Mouse (Mus musculus) limb, embryonic 15.5 days (tissue): ENCODE data around the gene Serpina3i. TPM values are rescaled to one million over a fixed set of nuclear protein-coding genes. Genes with fewer than 3 reads are reported as not detected.

ENCODE experiments used
- ATAC-seq: fragments of 200-750 bp; cut with Nextera tagmentation; 2 replicates; pipeline ENCODE4 v1.8.0; 2017; ENCODE audit warnings: low read depth, moderate TSS enrichment; ENCODE audit not compliant: insufficient number of reproducible peaks, low FRiP score, low TSS enrichment
- H3K27ac ChIP-seq: fragments of 300-500 bp; sonication (generic); 2 replicates; pipeline ENCODE4 v1.5.1; 2015; ENCODE audit warnings: moderate library complexity, mild to moderate bottlenecking, inconsistent platforms
- H3K27me3 ChIP-seq: fragments of 300-500 bp; sonication (generic); 2 replicates; pipeline ENCODE4 v1.6.1; 2015; ENCODE audit warnings: inconsistent platforms
- H3K36me3 ChIP-seq: fragments of 300-500 bp; sonication (generic); 2 replicates; pipeline ENCODE4 v1.6.1; 2015; ENCODE audit warnings: inconsistent platforms
- H3K4me1 ChIP-seq: fragments of 300-500 bp; sonication (generic); 2 replicates; pipeline ENCODE4 v1.6.1; 2015; ENCODE audit warnings: inconsistent platforms
- H3K4me2 ChIP-seq: fragments of 300-500 bp; sonication (generic); 2 replicates; pipeline ENCODE4 v1.6.1; 2015; ENCODE audit warnings: mild to moderate bottlenecking, inconsistent platforms
- H3K4me3 ChIP-seq: fragments of 300-500 bp; sonication (generic); 2 replicates; pipeline ENCODE4 v1.5.1; 2015; ENCODE audit warnings: mild to moderate bottlenecking, inconsistent platforms
- H3K9ac ChIP-seq: fragments of 300-500 bp; sonication (generic); 2 replicates; pipeline ENCODE4 v1.6.1; 2015; ENCODE audit warnings: inconsistent platforms
- H3K9me3 ChIP-seq: fragments of 300-500 bp; sonication (generic); 2 replicates; pipeline ENCODE4 v1.6.1; 2016; ENCODE audit warnings: inconsistent platforms
- WGBS: fragments of 180-500 bp; shearing (Covaris S2); methylation state at CpG from one replicate; pipeline ENCODE4 v1.1.7; 2015; 5-methylcytosine and 5-hydroxymethylcytosine counted together
- polyA plus RNA-seq: library from polyadenylated mRNA; unstranded; fragments of >200 nt; fragmentation: Nextera tagmentation; extraction: Ambion mirVana; gene quantifications from 2 replicates; pipeline ENCODE4 v1.2.1, GENCODE M21; 2015

Gene Serpina3i
- polyA plus RNA-seq, 1 experiment from 2014 or later: 1.1 TPM

GRCm38 (mm10) chr12:104245595-104245994, 17.3 kb upstream of the Serpina3i start:
- Histone ChIP-seq H3K27me3 (no peaks in the 10 kb centered on the region), H3K4me1 (0 out of 2 replicates have a peak, but pooled peaks cover 6% of the 10 kb centered on the region), H3K9ac (no peak overlapping the region), H3K9me3 (no peaks in the 10 kb centered on the region), H3K4me2 (no peak overlapping the region), H3K27ac (no peak overlapping the region), H3K36me3 (no peaks in the 10 kb centered on the region), H3K4me3 (no peak overlapping the region)
- ATAC-seq: no peak
- WGBS: 66% methylated on average over 3 of the region's 3 CpGs

DNA sequence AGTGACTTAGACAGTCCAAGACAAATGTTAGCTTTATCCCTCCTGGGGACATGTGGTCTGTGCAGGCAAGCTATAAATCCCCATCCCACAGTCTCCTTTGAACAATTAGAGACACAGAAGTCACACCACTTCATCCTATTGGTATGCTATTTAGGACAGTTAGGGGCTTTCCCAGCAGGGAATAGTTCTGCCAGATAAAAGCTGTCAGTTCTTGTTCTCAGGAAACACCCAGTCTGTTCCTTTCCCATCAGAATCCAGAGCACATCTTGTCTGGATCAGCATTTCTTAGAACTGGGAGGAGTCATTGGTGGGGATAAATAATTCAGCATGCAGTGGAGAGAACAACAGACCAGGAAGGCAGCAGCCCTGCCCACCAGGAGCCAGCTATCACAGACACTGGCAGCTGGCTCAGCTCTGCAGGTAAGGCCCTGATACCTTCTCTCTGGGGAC, 15.3 kb upstream of the Serpina3i start:
- ATAC-seq: peak; percentile 46; the same call in 1 of the 2 replicates
- H3K4me2 ChIP-seq: no peak overlapping the region
- H3K27ac ChIP-seq: peak overlapping the region; percentile 43; the same call in 1 of the 2 replicates
- H3K4me1 ChIP-seq: 0 out of 2 replicates have a peak, but pooled peaks cover 6% of the 10 kb centered on the region
- no peaks in the 10 kb centered on the region for H3K36me3 ChIP-seq
- no peak overlapping the region for H3K4me3 ChIP-seq
- no peak overlapping the region for H3K9ac ChIP-seq
- H3K27me3 ChIP-seq: no peaks in the 10 kb centered on the region
- H3K9me3 ChIP-seq: no peaks in the 10 kb centered on the region

- H3K4me2 ChIP-seq: no peak overlapping the region
- 53% methylated on average over 3 of the region's 3 CpGs for WGBS
- H3K27ac ChIP-seq: 0 out of 2 replicates have a peak overlapping the region, but pooled peaks have one; percentile 43
- no peaks in the 10 kb centered on the region for H3K27me3 ChIP-seq
- no peak overlapping the region for H3K9ac ChIP-seq
- H3K36me3 ChIP-seq: no peaks in the 10 kb centered on the region
- 0 out of 2 replicates have a peak, but pooled peaks cover 6% of the 10 kb centered on the region for H3K4me1 ChIP-seq
- ATAC-seq: no peak
- no peak overlapping the region for H3K4me3 ChIP-seq
- no peaks in the 10 kb centered on the region for H3K9me3 ChIP-seq
These were observed 14.7 kb upstream of the Serpina3i start for GRCm38 (mm10) chr12:104248231-104248630.

GRCm38 (mm10) chr12:104261041-104261440, 1.9 kb upstream of the Serpina3i start:
- WGBS: 39% methylated on average over 3 of the region's 3 CpGs
- H3K27ac ChIP-seq: no peak overlapping the region
- no peak overlapping the region for H3K4me3 ChIP-seq
- H3K9me3 ChIP-seq: no peaks in the 10 kb centered on the region
- no peak overlapping the region for H3K9ac ChIP-seq
- H3K36me3 ChIP-seq: no peaks in the 10 kb centered on the region
- no peak for ATAC-seq
- no peaks in the 10 kb centered on the region for H3K27me3 ChIP-seq
- H3K4me1 ChIP-seq: peaks cover 7% of the 10 kb centered on the region; the same call in 1 of the 2 replicates
- no peak overlapping the region for H3K4me2 ChIP-seq

DNA sequence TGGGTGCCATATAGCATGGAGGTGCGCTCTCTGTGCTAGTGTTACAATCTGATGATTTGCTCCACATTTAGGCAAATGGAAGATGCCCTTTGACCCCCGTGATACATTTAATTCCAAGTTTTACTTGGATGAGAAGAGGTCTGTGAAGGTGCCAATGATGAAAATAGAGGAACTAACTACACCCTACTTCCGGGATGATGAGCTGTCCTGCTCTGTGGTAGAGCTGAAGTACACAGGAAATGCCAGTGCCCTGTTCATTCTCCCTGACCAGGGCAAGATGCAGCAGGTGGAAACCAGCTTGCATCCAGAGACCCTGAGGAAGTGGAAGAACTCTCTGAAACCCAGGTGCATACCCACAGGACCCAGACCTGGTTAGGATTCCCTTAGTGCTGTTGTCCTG, 3.5 kb downstream of the Serpina3i start:
- ATAC-seq: no peak
- WGBS: 80% methylated on average over 3 of the region's 3 CpGs
- H3K27ac ChIP-seq: no peak overlapping the region

DNA sequence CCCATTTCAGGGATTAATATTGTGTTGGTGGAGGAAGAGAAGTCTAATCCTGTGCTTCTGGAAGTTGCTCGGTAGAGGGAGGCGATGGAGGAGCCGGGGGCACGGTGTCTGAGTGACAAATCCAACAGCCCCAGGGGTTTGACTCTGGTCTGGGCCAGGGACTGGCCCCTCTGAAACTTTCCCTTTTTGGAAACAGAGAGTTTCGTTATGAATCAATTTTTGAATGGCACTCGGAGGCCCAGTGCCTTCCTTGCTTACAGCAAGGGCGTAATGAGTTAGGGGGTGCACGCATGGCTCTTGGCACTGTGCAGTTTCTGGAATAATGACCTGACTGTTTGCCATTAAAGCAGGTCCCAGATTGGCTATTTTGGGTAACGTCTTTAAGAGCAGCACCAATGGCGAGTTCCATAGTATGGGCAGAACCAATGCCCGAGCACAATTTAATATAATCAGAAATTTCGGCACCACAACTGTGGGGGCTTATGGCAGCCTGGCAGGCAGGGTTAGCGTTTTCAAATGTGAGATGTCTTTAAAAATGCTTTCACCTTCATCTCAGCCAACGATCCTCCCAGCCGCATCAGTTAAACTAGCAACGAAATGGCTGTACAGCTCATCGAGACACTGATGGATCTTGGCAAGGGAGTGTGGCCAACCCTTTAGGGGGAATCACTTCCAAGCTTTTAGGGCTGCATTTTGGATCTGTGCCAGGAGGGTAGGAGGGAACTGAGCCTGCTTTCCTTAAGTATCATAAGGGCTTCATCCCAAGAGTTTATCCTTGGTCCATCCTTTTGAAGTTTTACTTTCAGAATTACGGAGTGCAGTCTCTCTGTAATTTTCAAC, 15.5 kb downstream of the Serpina3i start:
- H3K36me3 ChIP-seq: no peaks in the 10 kb centered on the region
- H3K27ac ChIP-seq: no peak overlapping the region
- H3K4me3 ChIP-seq: no peak overlapping the region
- WGBS: 56% methylated on average over 18 of the region's 18 CpGs
- no peak overlapping the region for H3K4me2 ChIP-seq
- peaks cover 6% of the 10 kb centered on the region; the same call in 1 of the 2 replicates for H3K4me1 ChIP-seq
- H3K9me3 ChIP-seq: no peaks in the 10 kb centered on the region
- H3K9ac ChIP-seq: no peak overlapping the region
- no peaks in the 10 kb centered on the region for H3K27me3 ChIP-seq
- no peak for ATAC-seq

More for the DNA sequence above, 3.5 kb downstream of the Serpina3i start:
- Histone ChIP-seq H3K4me3 (no peak overlapping the region), H3K4me2 (no peak overlapping the region), H3K9me3 (no peaks in the 10 kb centered on the region), H3K27me3 (no peaks in the 10 kb centered on the region), H3K36me3 (no peaks in the 10 kb centered on the region), H3K4me1 (peaks cover 7% of the 10 kb centered on the region; the same call in 1 of the 2 replicates), H3K9ac (no peak overlapping the region)

GRCm38 (mm10) chr12:104279056-104279435, 16.1 kb downstream of the Serpina3i start:
- ATAC-seq: no peak
- H3K4me2 ChIP-seq: no peak overlapping the region

GRCm38 (mm10) chr12:104283380-104283779, 20.5 kb downstream of the Serpina3i start:
- Histone ChIP-seq H3K9me3 (no peaks in the 10 kb centered on the region), H3K27me3 (no peaks in the 10 kb centered on the region), H3K4me1 (peaks cover 3% of the 10 kb centered on the region; the same call in 1 of the 2 replicates), H3K4me3 (no peak overlapping the region), H3K9ac (no peak overlapping the region), H3K27ac (no peak overlapping the region), H3K36me3 (no peaks in the 10 kb centered on the region), H3K4me2 (no peak overlapping the region)
- WGBS: 88% methylated on average over 11 of the region's 11 CpGs
- ATAC-seq: no peak

More at GRCm38 (mm10) chr12:104279056-104279435, 16.1 kb downstream of the Serpina3i start:
- Histone ChIP-seq H3K9me3 (no peaks in the 10 kb centered on the region), H3K9ac (no peak overlapping the region), H3K4me1 (peaks cover 6% of the 10 kb centered on the region; the same call in 1 of the 2 replicates), H3K4me3 (no peak overlapping the region), H3K27me3 (no peaks in the 10 kb centered on the region), H3K27ac (no peak overlapping the region), H3K36me3 (no peaks in the 10 kb centered on the region)
- WGBS: 3% methylated on average over 3 of the region's 3 CpGs

DNA sequence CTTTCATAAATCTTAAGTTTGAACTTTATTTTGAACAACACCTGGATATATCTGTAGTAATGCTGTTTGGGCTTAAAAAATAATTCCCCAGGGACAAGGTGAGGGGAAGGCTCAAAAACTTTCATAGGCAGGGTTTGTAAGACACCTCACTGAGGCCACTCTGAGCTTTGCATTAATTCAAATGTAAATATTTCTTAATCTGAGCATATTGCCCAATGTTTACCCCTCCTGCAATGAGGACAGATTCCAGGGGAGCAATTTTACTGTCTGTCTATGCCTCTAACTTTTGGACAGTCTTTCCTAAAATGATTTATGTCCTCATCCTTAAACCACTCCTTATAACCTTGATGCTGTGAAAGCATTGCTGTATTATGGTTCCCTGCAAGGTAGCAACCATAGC, 25.4 kb downstream of the Serpina3i start:
- Histone ChIP-seq H3K9ac (no peak overlapping the region), H3K4me2 (no peak overlapping the region), H3K4me1 (no peaks in the 10 kb centered on the region), H3K27ac (no peak overlapping the region), H3K9me3 (no peaks in the 10 kb centered on the region), H3K36me3 (no peaks in the 10 kb centered on the region), H3K4me3 (no peak overlapping the region), H3K27me3 (no peaks in the 10 kb centered on the region)
- ATAC-seq: no peak

DNA sequence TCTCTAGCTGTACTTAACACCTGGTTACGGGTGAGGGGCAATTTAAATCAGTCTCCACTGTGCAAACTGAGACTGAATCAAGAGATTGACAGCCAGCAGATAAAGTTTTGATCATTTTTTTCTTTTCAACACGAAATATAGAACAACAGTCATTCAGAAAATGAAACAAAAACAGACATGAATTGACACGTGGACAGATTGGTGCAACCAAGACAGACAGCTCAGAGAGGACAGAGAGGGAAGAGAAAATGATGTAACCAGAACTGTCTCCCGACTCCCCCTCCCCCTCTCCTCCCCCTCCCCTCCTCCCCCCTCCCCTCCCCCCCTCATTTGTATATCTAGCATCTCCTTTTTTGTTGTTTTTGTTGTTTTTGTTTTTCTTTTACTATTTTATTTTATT, 26.9 kb downstream of the Serpina3i start:
- Histone ChIP-seq H3K4me3 (no peak overlapping the region), H3K9ac (no peak overlapping the region), H3K36me3 (no peaks in the 10 kb centered on the region), H3K27ac (no peak overlapping the region), H3K9me3 (no peaks in the 10 kb centered on the region), H3K4me1 (no peaks in the 10 kb centered on the region), H3K27me3 (no peaks in the 10 kb centered on the region), H3K4me2 (no peak overlapping the region)
- ATAC-seq: no peak
- WGBS: 38% methylated on average over 4 of the region's 4 CpGs

DNA sequence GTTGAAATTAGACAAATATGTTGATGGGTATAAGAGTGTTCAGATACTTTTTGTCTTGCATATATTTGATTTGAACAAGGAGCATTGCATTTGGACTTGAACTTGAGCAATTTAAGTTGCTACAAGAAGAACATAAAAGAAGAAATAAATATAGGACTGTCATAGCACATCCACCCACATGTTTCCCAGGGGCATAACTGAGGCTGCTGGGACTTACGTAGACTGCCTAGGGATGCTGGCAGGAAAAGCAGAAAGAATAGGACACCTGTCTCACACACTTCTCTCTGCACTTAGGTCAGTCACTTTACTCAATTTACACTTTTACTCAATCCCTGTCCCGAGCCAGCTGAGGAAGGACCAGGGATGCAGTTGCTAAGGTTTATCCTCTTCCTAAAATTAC, 31.0 kb downstream of the Serpina3i start:
- no peak overlapping the region for H3K9ac ChIP-seq
- no peaks in the 10 kb centered on the region for H3K36me3 ChIP-seq
- H3K9me3 ChIP-seq: no peaks in the 10 kb centered on the region
- no peaks in the 10 kb centered on the region for H3K27me3 ChIP-seq
- 86% methylated on average over 2 of the region's 2 CpGs for WGBS
- H3K4me3 ChIP-seq: no peak overlapping the region
- H3K27ac ChIP-seq: no peak overlapping the region
- no peak overlapping the region for H3K4me2 ChIP-seq
- H3K4me1 ChIP-seq: no peaks in the 10 kb centered on the region
- ATAC-seq: no peak

- Histone ChIP-seq H3K36me3 (no peaks in the 10 kb centered on the region), H3K9ac (no peak overlapping the region), H3K4me3 (no peak overlapping the region), H3K27ac (no peak overlapping the region), H3K9me3 (no peaks in the 10 kb centered on the region), H3K27me3 (no peaks in the 10 kb centered on the region), H3K4me2 (no peak overlapping the region), H3K4me1 (no peaks in the 10 kb centered on the region)
- ATAC-seq: no peak
- 85% methylated on average over 2 of the region's 2 CpGs for WGBS
These were observed 35.1 kb downstream of the Serpina3i start for GRCm38 (mm10) chr12:104298049-104298448.
